Mouse (Mus musculus) limb, embryonic 14.5 days (tissue): ENCODE results near the gene Gm19426. TPM values are rescaled to one million over a fixed set of nuclear protein-coding genes. Genes with fewer than 3 reads are reported as not detected.

Experiments used
- ATAC-seq: fragments of 200-750 bp; cut with Nextera tagmentation; 2 replicates; pipeline ENCODE4 v1.8.0; 2017; ENCODE audit warnings: low read depth, moderate number of reproducible peaks, moderate TSS enrichment; ENCODE audit not compliant: low FRiP score
- DNase-seq: peaks from one replicate; pipeline ENCODE4 v3.0.0-alpha.2; 2015; ENCODE audit warnings: low spot score
- H3K27ac ChIP-seq: fragments of 300-500 bp; sonication (generic); replicated peaks from 2 replicates; pipeline ENCODE4 v1.5.1; 2014; ENCODE audit warnings: low read depth, mild to moderate bottlenecking, low read length, moderate library complexity, mixed read lengths
- H3K27me3 ChIP-seq: fragments of 300-500 bp; sonication (generic); 2 replicates; pipeline ENCODE4 v1.6.1; 2014; ENCODE audit warnings: low read length, mixed read lengths; ENCODE audit not compliant: control insufficient read depth, insufficient read depth
- H3K36me3 ChIP-seq: fragments of 300-500 bp; sonication (generic); 2 replicates; pipeline ENCODE4 v1.6.1; 2014; ENCODE audit warnings: mild to moderate bottlenecking, low read length, moderate library complexity, mixed read lengths; ENCODE audit not compliant: control insufficient read depth, insufficient read depth
- H3K4me1 ChIP-seq: fragments of 300-500 bp; sonication (generic); 2 replicates; pipeline ENCODE4 v1.6.1; 2014; ENCODE audit warnings: antibody characterized with exemption, low read length, mixed read lengths; ENCODE audit not compliant: control insufficient read depth, insufficient read depth
- H3K4me2 ChIP-seq: fragments of 300-500 bp; sonication (generic); replicated peaks from 2 replicates; pipeline ENCODE4 v1.6.1; 2014; ENCODE audit warnings: low read depth, mild to moderate bottlenecking, low read length, moderate library complexity; ENCODE audit not compliant: severe bottlenecking
- H3K4me3 ChIP-seq: fragments of 300-500 bp; sonication (generic); replicated peaks from 2 replicates; pipeline ENCODE4 v1.5.1; 2014; ENCODE audit warnings: low read length
- H3K9ac ChIP-seq: fragments of 300-500 bp; sonication (generic); 2 replicates; pipeline ENCODE4 v1.6.1; 2014; ENCODE audit warnings: mild to moderate bottlenecking, low read depth, low read length, moderate library complexity; ENCODE audit not compliant: severe bottlenecking
- H3K9me3 ChIP-seq: fragments of 300-500 bp; sonication (generic); 2 replicates; pipeline ENCODE4 v1.6.1; 2016; ENCODE audit warnings: low read length; ENCODE audit not compliant: control insufficient read depth
- POLR2A ChIP-seq: fragments of 200-500 bp; IDR thresholded peaks from 2 replicates; pipeline ENCODE4 v1.8.0; 2012; ENCODE audit warnings: inconsistent platforms, mild to moderate bottlenecking, moderate library complexity, borderline replicate concordance; ENCODE audit not compliant: insufficient read depth, insufficient read length; ENCODE audit errors: extremely low read depth
- WGBS: fragments of 180-500 bp; shearing (Covaris S2); extraction: QIAGEN DNeasy Blood & Tissue Kit; methylation state at CpG from one replicate; pipeline ENCODE4 v1.1.7; 2014; 5-methylcytosine and 5-hydroxymethylcytosine counted together
- polyA plus RNA-seq, 2 experiments: library from polyadenylated mRNA; depleted of rRNA in 1 of 2; stranded (reverse) in 1 of 2; unstranded in 1 of 2; fragments of >200 nt; fragmentation: Nextera tagmentation in 1 of 2; extraction: Ambion mirVana in 1 of 2; gene quantifications; 2 replicates each; pipeline versions ENCODE4 v1.2.1 to v1.2.3; 2012 to 2014

Gm19426 gene
- polyA plus RNA-seq (2012; rRNA removed): 11.6 and 14.9 TPM in 2 replicates
- polyA plus RNA-seq (2014; fragmentation: Nextera tagmentation; extraction: Ambion mirVana): 4.3 and 5.7 TPM in 2 replicates

DNA sequence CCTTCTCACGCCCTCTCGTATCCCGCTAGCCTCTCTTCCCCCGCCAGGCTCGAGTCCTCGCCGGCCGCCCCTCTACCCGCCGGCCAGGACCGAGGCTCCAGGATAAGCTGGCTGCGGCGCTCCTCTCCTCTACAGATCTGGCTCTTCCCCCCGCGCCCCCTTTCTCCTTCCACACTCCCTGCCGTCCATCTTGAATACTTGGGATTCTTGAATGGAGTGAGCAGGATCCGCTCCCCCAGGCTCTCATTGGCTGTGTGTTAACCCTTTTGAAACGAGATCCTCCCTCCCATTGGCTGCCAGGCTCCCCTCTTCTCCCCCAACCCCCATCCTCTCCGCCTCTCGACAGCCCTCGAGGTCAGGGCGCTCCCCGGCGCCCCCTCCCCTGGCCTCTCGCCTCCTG is at the start of gene Gm19426:
Gene Gm19426, minus strand, starts transcription at position 95 of the 400 bp plus-strand sequence.
- H3K27ac ChIP-seq: peak within 1 kb of the TSS; percentile 100
- peak; percentile 98 for DNase-seq
- H3K4me1 ChIP-seq: peaks cover 34% of the 10 kb centered on the region
- H3K27me3 ChIP-seq: no peaks in the 10 kb centered on the region
- peak; percentile 89; the same call in 1 of the 2 replicates for TF ChIP-seq POLR2A
- H3K9ac ChIP-seq: peak within 1 kb of the TSS; percentile 99
- ATAC-seq: peak; percentile 93
- peak within 1 kb of the TSS; percentile 94 for H3K4me3 ChIP-seq
- 1% methylated on average over 25 of the region's 25 CpGs for WGBS
- H3K9me3 ChIP-seq: no peaks in the 10 kb centered on the region
- H3K36me3 ChIP-seq: peaks cover 19% of the 10 kb centered on the region
- peak within 1 kb of the TSS; percentile 86 for H3K4me2 ChIP-seq

DNA sequence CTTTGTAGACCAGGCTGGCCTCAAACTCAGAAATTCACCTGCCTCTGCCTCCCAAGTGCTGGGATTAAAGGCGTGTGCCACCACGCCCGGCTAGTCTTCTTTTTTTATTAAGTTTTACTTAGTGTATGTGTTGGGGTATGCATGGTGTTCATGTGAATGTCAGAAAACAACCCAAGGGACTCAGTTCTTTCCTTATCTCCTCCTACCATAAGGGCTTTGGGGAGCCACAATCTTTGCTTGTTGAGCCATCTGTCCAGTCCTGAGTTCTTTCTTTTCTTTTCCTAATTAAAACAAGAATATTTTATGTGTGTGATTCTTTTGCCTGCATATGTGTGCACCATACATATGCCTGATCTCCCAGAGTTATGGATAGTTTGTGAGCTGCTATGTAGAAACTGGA is 49.7 kb upstream of the Gm19426 start:
- no peak for TF ChIP-seq POLR2A
- H3K4me1 ChIP-seq: no peaks in the 10 kb centered on the region
- H3K9me3 ChIP-seq: no peaks in the 10 kb centered on the region
- no peak overlapping the region for H3K9ac ChIP-seq
- no peak overlapping the region for H3K27ac ChIP-seq
- ATAC-seq (no peak), DNase-seq (no peak)
- no peak overlapping the region for H3K4me3 ChIP-seq
- H3K4me2 ChIP-seq: no peak overlapping the region
- H3K27me3 ChIP-seq: no peaks in the 10 kb centered on the region
- H3K36me3 ChIP-seq: no peaks in the 10 kb centered on the region
- 92% methylated on average over 3 of the region's 3 CpGs for WGBS

DNA sequence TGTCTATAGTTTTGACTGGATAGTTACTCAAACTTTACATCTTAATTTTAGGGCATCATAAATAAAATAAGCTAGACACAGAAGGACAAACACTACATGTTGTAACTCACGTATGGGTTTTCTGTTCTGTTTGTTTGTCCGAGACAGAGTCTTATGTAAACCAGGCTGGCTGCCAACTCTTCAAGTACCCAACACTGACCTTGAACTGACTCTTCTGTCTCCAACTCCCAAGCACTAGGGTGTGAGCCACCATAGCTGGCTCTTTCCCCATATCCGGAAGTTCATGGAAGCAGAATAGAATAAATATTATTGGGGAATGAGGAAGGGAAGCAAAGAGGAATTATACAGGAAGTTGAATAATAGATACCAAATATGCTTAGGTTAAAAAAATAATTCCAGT is 49.1 kb upstream of the Gm19426 start:
- DNase-seq (no peak), ATAC-seq (no peak)
- Histone ChIP-seq H3K36me3 (no peaks in the 10 kb centered on the region), H3K9ac (no peak overlapping the region), H3K4me3 (no peak overlapping the region), H3K9me3 (no peaks in the 10 kb centered on the region), H3K27me3 (no peaks in the 10 kb centered on the region), H3K4me2 (no peak overlapping the region), H3K4me1 (no peaks in the 10 kb centered on the region), H3K27ac (no peak overlapping the region)
- WGBS: 82% methylated on average over 3 of the region's 3 CpGs
- TF ChIP-seq POLR2A: no peak

DNA sequence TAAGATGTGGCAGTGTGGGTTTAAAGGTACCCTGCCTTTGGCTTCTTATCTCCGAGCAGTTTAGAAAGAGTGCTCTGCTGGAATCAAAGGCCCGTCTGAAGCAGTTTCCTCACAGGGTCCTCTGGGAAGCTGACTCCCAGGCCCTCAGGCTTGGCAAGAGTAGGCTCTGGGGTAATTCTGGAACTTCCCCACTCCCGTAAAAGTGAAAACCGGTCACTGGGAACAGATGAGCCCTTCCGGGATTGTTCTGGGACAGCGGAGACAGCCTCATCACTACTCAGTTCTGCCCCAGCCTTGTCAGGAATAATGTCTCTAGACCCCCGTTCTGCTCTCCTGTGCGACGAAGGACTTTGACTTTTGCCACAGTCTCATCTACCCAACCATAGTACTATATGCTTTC is 47.0 kb upstream of the Gm19426 start:
- TF ChIP-seq POLR2A: no peak
- H3K9me3 ChIP-seq: no peaks in the 10 kb centered on the region
- DNase-seq (no peak), ATAC-seq (no peak)
- no peaks in the 10 kb centered on the region for H3K36me3 ChIP-seq
- H3K4me2 ChIP-seq: no peak overlapping the region
- WGBS: 45% methylated on average over 9 of the region's 9 CpGs
- H3K27me3 ChIP-seq: no peaks in the 10 kb centered on the region
- H3K4me1 ChIP-seq: no peaks in the 10 kb centered on the region
- no peak overlapping the region for H3K27ac ChIP-seq
- no peak overlapping the region for H3K4me3 ChIP-seq
- no peak overlapping the region for H3K9ac ChIP-seq

DNA sequence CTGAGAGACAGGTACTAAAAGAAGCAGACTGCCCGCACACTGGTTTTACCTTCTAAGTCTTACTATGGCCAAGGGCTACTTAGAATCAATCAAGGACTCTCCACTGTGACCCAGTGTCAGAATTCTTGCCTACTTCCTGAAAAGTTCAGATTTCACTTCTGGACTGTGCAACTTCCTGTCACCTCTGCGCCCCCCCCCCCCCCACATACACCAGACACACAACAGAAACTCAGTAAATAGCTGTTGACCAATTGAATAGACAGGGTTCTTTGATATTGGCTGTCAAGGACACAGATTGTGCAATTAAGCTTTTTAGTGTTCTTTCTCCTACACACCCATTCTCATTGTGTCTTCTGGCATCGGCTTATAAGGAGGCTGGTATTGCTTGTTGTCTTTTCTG is 44.9 kb upstream of the Gm19426 start:
- no peak overlapping the region for H3K27ac ChIP-seq
- 78% methylated on average over 3 of the region's 3 CpGs for WGBS
- H3K27me3 ChIP-seq: no peaks in the 10 kb centered on the region
- no peak for TF ChIP-seq POLR2A
- no peaks in the 10 kb centered on the region for H3K36me3 ChIP-seq
- no peak overlapping the region for H3K4me3 ChIP-seq
- no peak overlapping the region for H3K9ac ChIP-seq
- no peaks in the 10 kb centered on the region for H3K4me1 ChIP-seq
- DNase-seq (no peak), ATAC-seq (no peak)
- H3K9me3 ChIP-seq: no peaks in the 10 kb centered on the region
- H3K4me2 ChIP-seq: no peak overlapping the region
